Mouse (Mus musculus) right cerebral cortex, adult 2 months (tissue): ENCODE data around the gene Padi3.

Experiments used
- DNase-seq, 2 experiments: peaks; one replicate each; pipeline ENCODE4 v3.0.0; 2021 to 2022; ENCODE audit warnings: low spot score in 2 of 2

Padi3 gene

GRCm38 (mm10) chr4:140780507-140780906 is 29.9 kb downstream of the Padi3 start:
- DNase-seq, result no peak

GRCm38 (mm10) chr4:140779803-140780397 is 30.5 kb downstream of the Padi3 start:
- no peak for DNase-seq

- no peak for DNase-seq
Measured at GRCm38 (mm10) chr4:140776623-140777022, 33.8 kb downstream of the Padi3 start.

DNA sequence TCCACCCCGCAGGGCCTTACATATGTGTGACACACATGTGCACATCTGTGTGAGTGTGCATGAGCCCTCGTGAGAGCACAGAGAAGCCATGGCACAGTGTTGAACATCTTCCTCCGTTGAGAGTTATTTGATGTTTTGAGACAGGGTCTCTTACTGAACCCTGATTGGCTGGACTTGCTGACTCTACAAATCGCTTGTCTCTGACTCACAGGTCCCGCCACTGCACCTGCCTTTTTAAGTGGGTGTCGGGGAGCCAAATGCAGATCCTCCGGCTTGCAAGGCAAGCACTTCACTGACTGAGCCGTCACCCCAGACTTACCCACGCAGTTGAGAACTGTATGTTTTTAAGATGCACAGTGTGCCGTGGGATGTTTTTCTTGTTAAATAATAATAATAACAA is 34.6 kb downstream of the Padi3 start:
- DNase-seq, result no peak

DNA sequence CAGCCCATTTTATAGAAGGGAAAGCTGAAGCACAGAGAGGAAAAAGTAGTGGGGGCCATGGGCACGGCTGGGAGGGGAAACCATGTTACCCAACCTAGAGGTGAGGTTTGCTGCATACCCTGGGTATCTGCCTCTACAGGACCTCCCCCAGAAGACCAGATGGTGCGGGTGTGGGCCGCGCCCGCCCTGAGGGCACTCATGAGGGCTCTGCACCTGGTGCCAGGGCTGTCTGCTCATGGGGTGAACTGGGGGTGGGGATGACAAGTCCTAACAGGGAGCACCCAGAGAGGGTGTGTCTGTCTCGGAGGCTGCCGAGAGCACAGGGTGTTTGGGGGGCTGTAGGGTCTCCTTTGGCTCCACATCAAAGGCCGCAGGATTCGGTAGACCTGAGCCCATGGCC is 35.6 kb downstream of the Padi3 start:
- no peak for DNase-seq

- DNase-seq, result no peak
Measured at GRCm38 (mm10) chr4:140774025-140774800, 36.2 kb downstream of the Padi3 start, which contains the start of gene Padi4. Gene Padi4, minus strand, starts transcription at chr4:140774236.

- no peak for DNase-seq
Measured at GRCm38 (mm10) chr4:140771091-140771490, 39.4 kb downstream of the Padi3 start.

- DNase-seq, result no peak
Measured at GRCm38 (mm10) chr4:140770433-140770832, 40.0 kb downstream of the Padi3 start.

DNA sequence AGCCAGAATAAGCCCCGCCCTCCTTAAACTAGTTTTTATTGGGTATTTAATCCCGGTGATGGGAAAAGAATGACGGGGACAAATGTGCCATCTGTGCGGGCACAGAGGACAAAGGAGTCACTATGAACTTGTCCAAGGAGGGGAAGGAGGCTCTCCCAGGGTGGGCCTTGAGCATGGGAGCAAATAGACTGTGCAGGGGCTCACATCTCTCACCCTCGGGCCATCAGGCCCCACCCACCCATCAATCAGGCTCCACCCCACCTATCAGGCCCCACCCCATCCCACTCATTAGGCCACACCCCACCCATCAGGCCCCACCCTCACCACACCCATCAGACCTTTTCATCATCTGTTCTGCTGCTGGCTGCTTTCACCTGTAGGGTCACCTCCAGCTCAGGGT is 41.5 kb downstream of the Padi3 start:
- no peak for DNase-seq

GRCm38 (mm10) chr4:140765936-140766335 is 44.5 kb downstream of the Padi3 start:
- DNase-seq, result no peak

- DNase-seq, result no peak
Measured at GRCm38 (mm10) chr4:140763158-140763557, 47.3 kb downstream of the Padi3 start.

- no peak for DNase-seq
Measured at GRCm38 (mm10) chr4:140761601-140762000, 48.8 kb downstream of the Padi3 start.

DNA sequence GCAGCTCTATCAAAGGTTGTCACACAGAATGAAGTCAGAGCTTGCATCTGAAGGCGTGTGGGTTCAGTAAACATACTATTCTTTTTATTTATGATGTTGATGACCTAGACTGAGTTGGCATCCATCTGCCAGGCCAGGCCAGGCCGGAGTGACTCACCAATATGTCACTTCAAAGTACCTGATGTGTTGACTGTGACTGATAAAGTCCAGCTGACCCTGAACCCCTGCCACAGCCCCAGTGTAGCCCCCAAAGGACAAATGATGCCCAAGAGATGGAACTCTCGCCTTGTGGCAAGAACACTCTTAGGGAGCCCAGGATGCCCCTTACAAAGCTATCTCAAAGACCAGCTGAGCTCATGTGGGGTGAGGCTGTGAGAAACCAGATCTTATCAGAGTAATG is 54.6 kb downstream of the Padi3 start:
- no peak for DNase-seq

DNA sequence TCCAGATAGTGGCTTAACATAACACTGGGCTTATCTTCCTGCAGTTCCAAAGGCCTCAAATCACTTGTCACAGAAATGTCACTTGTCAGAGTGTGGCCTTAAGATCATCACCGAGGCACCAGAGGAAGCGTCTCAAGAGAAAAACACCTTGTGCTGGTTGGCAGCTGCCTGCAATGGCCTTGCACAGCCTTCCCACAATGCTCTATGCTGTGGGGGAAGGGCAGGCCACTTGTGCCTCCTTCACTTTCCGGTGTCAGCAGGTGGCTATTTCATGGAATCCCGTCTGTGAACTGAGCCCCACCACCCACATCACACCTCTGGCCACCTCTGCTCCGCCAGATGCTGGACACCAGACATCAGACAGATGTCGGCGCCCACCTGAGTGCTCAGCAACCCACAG is 57.1 kb downstream of the Padi3 start:
- DNase-seq, result no peak

DNA sequence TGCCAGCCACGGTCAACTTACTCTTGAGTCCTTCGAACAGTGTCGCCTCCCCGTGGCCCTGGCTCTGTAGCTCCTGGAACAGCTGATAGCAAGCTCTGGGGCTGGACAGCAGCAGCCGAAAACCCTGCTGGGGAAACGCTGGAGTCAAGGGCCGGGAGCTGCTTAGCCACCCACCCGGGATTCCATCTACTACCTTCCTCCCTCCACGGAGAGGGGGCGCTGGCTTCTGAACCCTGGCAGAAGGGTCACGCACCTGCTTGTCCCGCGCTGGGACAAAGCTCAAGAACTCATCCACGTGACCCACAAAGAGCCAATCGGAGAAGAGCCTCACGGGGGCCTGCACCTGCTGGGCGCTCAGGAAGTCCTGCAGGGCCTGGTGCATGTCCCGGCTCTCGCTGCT is 60.1 kb downstream of the Padi3 start:
- DNase-seq, result no peak

- no peak for DNase-seq
Measured at GRCm38 (mm10) chr4:140747978-140748377, 62.5 kb downstream of the Padi3 start.

DNA sequence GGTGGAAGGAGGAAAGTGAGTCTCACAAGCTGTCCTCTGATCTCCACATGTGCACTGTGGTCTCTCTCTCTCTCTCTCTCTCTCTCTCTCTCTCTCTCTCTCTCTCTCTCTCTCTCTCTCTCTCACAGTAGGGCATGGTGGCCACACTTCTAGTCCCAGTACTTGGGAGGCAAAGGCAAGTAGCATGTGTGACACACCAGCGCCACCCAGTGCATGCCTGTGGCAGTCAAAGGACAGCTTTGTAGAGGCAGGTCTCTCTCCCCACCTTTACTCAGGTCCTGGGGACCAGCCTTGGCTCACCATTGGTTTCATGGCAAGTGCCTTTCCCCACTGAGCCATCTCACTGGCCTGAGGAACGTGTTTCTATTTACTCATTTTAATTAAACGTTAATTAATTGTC is 65.8 kb downstream of the Padi3 start:
- DNase-seq, result peak; percentile 64 to 69

DNA sequence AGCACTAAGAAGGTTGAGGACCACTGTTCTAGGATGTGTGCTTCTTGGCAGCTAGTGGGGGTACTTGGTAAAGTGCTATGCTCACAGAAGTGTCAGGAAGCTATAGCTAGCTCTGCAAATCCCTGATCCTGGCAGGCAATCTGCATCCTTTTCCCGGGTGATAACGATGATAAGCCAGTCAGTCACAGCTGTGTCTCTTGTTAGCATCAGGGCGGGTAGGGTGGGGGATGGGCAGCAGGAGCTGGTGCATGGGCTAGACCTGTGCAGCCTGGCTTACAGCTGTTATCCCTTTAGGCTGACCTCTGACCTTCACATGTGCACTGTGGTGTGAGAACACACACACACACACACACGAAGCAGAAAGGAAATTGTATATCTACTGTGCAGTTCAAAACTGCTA is 67.4 kb downstream of the Padi3 start:
- no peak for DNase-seq

DNA sequence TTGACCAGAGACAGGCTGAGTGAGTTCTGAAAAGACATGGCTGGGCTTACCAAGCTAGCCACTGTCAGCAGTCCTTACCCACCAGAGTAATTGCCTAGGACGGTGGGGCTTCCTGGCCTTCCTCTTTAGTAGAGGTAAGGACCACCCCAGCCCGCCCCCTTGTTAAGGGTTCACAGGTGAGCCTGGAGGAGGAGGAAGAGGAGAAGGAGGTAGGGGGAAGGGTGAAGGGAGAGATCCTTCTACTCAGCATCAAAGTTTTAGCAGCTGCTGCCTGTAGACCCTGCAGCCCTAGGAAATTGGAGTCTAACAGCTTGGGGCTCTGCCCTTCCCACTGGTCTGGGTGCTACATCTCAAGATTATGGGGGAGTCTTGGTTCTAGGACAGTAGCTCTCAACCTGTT is 67.9 kb downstream of the Padi3 start, which contains the start of gene Padi6:
TSS of gene Padi6 (minus strand) at position 101 of the 400 bp plus-strand sequence.
- DNase-seq, result no peak

GRCm38 (mm10) chr4:140741401-140741800 is 69.0 kb downstream of the Padi3 start:
- peak; percentile 24 to 32 for DNase-seq

DNA sequence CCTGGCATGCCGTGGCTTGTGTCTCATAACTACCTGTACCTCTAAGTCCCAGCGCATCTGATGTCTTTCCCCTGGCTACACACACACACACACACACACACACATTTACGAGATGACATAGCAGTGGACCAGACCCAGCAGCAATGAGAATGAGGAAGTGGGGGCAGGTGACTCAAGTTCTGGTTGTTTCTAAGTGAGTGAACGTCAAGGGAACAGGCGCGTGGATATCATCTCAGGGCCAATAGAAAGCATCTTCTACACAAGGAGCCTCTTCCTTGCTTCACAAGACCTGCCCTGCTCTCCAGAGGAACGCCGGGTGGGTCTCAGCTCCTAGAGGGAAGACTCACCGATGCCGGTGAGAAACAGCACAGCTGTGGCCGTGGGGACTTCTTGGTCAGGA is 69.8 kb downstream of the Padi3 start:
- no peak for DNase-seq
